Mouse (Mus musculus): Measurements from ENCODE around the gene Gaa. TPM values are rescaled to one million over a fixed set of nuclear protein-coding genes. Genes with fewer than 3 reads are reported as not detected.
"Not testable (repeated sequence)": the region's sequence is repeated elsewhere in the genome, so short reads cannot be mapped to it uniquely, and the experiment has no call there.

Gaa gene
- polyA plus RNA-seq, 1 experiment from 2014 or later, result 82.0 TPM

DNA sequence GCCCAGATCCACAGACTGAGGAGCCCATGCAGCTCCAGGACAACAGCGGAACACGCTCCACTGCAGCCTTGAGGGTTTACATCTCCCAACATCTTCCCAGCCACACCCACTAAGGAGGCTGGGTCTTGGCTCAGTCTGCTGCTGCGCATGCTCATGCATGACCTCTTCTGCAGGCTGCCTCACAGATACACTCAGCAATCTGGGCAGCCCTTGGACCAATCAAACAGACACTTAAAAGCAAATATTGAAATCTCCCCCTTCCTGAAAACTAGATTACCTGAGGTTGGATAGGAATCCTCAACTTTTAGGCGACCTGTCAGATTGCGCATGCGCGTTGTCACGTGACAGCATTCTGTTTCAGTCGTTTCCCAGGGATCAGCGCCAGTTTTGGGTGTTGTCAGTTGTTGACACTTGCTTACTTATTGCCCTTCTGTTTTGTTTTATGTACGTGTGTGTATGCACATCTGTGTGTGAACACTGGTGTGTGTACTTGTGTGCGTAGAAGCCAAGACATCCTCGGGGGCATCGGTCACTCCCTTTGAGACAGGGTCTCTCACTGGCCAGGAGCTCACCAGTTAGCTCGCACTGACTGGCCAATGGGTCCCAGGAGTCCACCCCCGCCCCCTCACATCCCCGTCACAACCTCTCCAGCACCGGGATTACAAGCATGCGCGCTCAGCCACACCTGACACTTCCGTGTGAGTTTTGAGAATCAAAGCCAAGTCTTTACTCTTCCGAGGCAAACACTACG is 8.9 kb upstream of the Gaa start:
- no peaks in the 10 kb centered on the region for H3K9me3 ChIP-seq
- H3K27me3 ChIP-seq, result no peaks in the 10 kb centered on the region
- H3K4me2 ChIP-seq, result peak overlapping the region; percentile 42
- H3K4me3 ChIP-seq, result peak overlapping the region; percentile 31
- peaks cover 3% of the 10 kb centered on the region; the same call in 1 of the 2 replicates for H3K4me1 ChIP-seq
- 57% methylated on average over 23 of the region's 23 CpGs for WGBS
- H3K9ac ChIP-seq, result peak overlapping the region; percentile 23; the same call in 1 of the 2 replicates
- peak; percentile 66; the same call in 1 of the 2 replicates for ATAC-seq (ENCODE audit: insufficient number of reproducible peaks, low FRiP score, low TSS enrichment, low read depth)
- peak overlapping the region; percentile 61 for H3K27ac ChIP-seq
- H3K36me3 ChIP-seq, result no peaks in the 10 kb centered on the region

DNA sequence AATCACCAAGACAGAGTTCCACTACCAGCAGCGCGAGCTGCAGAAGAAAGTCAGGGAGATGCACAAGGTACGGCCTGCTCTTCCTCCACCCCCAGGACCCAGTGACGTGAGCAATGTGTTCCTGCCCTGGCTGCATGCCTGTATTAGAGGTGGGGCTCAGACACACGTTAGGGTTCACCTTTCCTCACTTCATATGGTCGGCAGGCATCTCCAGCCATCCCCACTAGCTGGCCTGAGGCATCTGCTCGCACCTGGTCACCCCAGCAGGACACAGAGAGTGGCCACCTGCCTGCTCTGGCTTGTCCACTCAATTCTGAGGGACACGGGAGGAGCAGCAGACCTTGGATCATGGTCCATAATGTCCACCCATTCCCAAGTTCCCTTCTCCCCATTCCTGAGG is 7.7 kb upstream of the Gaa start:
- no peak for ATAC-seq (ENCODE audit: insufficient number of reproducible peaks, low FRiP score, low TSS enrichment, low read depth)
- no peak overlapping the region for H3K9ac ChIP-seq
- H3K27ac ChIP-seq, result no peak overlapping the region
- H3K9me3 ChIP-seq, result no peaks in the 10 kb centered on the region
- no peaks in the 10 kb centered on the region for H3K36me3 ChIP-seq
- no peak overlapping the region for H3K4me2 ChIP-seq
- no peak overlapping the region for H3K4me3 ChIP-seq
- peaks cover 3% of the 10 kb centered on the region; the same call in 1 of the 2 replicates for H3K4me1 ChIP-seq
- no peaks in the 10 kb centered on the region for H3K27me3 ChIP-seq
- 82% methylated on average over 8 of the region's 8 CpGs for WGBS

DNA sequence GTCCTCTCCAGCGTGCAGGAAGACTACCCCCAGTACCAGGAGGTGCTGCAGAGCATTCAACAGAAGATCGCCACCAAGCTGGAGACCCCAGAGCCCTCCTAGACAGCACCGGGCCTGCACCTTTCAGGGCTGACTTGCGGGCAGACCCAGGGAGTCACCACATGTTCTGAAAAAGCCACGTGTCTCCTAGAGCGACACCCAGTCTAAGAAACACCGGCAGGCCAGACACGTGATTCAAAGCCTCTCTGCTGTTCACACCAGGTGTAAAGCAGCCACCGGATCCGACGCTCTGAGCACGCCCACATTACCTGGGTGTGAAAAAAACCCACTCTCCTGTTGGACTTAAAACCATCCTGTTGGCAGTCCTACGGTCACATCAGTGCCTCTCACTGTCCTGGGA is 3.3 kb upstream of the Gaa start:
- no peaks in the 10 kb centered on the region for H3K27me3 ChIP-seq
- H3K9me3 ChIP-seq, result no peaks in the 10 kb centered on the region
- no peak overlapping the region for H3K4me2 ChIP-seq
- H3K4me3 ChIP-seq, result no peak overlapping the region
- no peak for ATAC-seq (ENCODE audit: insufficient number of reproducible peaks, low FRiP score, low TSS enrichment, low read depth)
- H3K9ac ChIP-seq, result no peak overlapping the region
- no peak overlapping the region for H3K27ac ChIP-seq
- WGBS, result 92% methylated on average over 13 of the region's 13 CpGs
- H3K36me3 ChIP-seq, result no peaks in the 10 kb centered on the region
- peaks cover 18% of the 10 kb centered on the region for H3K4me1 ChIP-seq

DNA sequence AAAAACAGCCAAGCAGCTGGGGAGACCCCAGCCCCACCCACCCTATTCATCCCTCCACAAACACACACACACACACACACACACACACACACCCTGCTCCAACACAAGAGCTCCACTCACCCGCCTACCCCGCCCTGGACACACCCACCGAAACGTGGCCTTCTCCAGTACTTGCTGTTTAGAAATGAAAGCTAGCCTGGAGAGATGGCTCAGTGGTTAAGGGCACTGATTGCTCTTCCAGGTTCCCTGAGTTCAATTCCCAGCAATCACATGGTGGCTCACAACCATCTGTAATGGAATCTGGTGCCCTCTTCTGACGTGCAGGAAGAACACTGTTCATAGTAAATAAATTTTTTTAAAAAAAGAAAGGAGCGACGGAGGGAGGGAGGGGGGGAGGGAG is 1.9 kb upstream of the Gaa start:
- Histone ChIP-seq H3K4me2 (no peak overlapping the region), H3K9me3 (no peaks in the 10 kb centered on the region), H3K27ac (no peak overlapping the region), H3K4me1 (peaks cover 23% of the 10 kb centered on the region), H3K27me3 (no peaks in the 10 kb centered on the region), H3K9ac (no peak overlapping the region), H3K36me3 (no peaks in the 10 kb centered on the region; the same call in 1 of the 2 replicates), H3K4me3 (no peak overlapping the region)
- WGBS, result 72% methylated on average over 7 of the region's 7 CpGs
- no peak for ATAC-seq (ENCODE audit: insufficient number of reproducible peaks, low FRiP score, low TSS enrichment, low read depth)

DNA sequence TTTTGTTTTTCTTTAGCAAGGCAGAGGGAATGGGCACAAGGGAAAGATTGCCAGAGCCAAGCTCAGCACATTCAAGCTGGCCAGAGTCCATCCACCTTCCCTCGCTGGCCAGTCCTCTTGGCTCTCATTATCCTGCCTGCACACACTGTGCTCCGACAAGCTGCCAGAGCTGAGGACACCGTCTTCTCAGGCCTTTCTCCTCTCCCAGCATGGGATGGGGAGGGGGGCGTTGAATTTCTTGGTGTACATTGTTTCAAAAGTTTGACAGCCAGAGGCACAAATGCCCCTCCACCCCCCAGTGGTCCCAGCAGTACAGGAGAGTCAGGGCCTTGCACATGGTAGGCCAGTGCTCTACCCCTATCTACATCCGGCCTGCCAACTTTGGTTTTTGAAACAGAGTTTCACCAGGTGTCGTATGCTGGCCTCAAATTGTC is 429 bp upstream of the Gaa start:
- H3K9ac ChIP-seq, result no peak overlapping the region
- peaks cover 23% of the 10 kb centered on the region for H3K4me1 ChIP-seq
- H3K27me3 ChIP-seq, result no peaks in the 10 kb centered on the region
- H3K4me3 ChIP-seq, result peak overlapping the region; percentile 75; the same call in 1 of the 2 replicates
- peak overlapping the region; percentile 84 for H3K4me2 ChIP-seq
- ATAC-seq (ENCODE audit: insufficient number of reproducible peaks, low FRiP score, low TSS enrichment, low read depth), result peak; percentile 22; the same call in 1 of the 2 replicates
- no peak overlapping the region for H3K27ac ChIP-seq
- peaks cover 7% of the 10 kb centered on the region for H3K36me3 ChIP-seq
- 51% methylated on average over 6 of the region's 6 CpGs for WGBS
- H3K9me3 ChIP-seq, result no peaks in the 10 kb centered on the region

DNA sequence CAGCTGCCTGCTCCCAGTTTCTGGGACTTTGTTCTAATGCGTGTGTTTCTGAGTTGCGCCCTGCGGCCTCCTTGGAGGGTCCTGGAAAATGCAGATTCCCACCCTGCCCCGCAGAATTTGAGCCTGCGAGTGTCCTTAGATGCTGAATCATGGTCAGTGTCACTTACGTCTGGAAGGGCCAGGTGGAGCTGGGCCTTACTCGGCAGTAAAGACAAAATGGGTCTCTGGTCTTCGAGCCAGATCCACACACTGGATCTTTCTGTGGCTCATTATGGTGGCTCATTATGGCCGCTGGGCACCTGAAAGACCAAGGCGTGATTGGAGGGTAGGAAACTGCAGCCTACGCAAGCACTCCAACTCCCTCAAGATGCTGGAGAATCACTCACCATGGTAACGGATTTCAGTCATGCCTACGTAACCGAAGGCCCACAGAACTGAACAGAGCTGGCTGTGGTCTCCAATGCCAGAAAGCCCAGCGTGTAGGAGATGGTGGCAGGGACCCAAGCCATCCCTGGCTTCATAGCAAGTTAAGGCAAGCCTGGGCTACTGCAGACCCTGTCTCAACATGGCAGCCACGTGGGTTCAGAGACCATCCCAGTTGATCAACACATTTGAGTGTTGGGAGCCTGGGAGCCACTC is 989 bp downstream of the Gaa start:
- peaks cover 20% of the 10 kb centered on the region for H3K36me3 ChIP-seq
- peak overlapping the region; percentile 60; the same call in 1 of the 2 replicates for H3K9ac ChIP-seq
- H3K9me3 ChIP-seq, result no peaks in the 10 kb centered on the region
- peak overlapping the region; percentile 75 for H3K4me3 ChIP-seq
- peaks cover 23% of the 10 kb centered on the region for H3K4me1 ChIP-seq
- ATAC-seq (ENCODE audit: insufficient number of reproducible peaks, low FRiP score, low TSS enrichment, low read depth), result no peak
- WGBS, result 76% methylated on average over 16 of the region's 16 CpGs
- H3K27ac ChIP-seq, result no peak overlapping the region
- H3K27me3 ChIP-seq, result no peaks in the 10 kb centered on the region
- peak overlapping the region; percentile 84 for H3K4me2 ChIP-seq

DNA sequence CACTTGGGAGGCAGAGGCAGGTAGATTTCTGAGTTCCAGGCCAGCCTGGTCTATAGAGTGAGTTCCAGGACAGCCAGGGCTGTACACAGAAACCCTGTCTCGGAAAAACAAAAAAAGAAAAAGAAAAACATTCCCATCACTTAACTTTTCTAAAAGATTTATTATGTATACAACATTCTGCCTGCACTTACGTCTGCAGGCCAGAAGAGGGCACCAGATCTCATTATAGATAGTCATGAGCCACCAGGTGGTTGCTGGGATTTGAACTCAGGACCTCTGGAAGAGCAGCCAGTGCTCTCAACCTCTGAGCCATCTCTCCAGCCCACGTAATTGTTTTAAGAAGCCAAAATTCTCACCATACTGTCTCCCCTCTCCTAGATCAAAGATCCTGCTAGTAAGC is 4.8 kb downstream of the Gaa start:
- Histone ChIP-seq H3K36me3 (peaks cover 47% of the 10 kb centered on the region), H3K4me1 (peaks cover 19% of the 10 kb centered on the region)
- H3K27ac ChIP-seq; H3K27me3 ChIP-seq; H3K9ac ChIP-seq; H3K9me3 ChIP-seq; ATAC-seq (ENCODE audit: insufficient number of reproducible peaks, low FRiP score, low TSS enrichment, low read depth); H3K4me3 ChIP-seq; H3K4me2 ChIP-seq: not testable (repeated sequence)
- WGBS, result 79% methylated on average over 3 of the region's 3 CpGs

DNA sequence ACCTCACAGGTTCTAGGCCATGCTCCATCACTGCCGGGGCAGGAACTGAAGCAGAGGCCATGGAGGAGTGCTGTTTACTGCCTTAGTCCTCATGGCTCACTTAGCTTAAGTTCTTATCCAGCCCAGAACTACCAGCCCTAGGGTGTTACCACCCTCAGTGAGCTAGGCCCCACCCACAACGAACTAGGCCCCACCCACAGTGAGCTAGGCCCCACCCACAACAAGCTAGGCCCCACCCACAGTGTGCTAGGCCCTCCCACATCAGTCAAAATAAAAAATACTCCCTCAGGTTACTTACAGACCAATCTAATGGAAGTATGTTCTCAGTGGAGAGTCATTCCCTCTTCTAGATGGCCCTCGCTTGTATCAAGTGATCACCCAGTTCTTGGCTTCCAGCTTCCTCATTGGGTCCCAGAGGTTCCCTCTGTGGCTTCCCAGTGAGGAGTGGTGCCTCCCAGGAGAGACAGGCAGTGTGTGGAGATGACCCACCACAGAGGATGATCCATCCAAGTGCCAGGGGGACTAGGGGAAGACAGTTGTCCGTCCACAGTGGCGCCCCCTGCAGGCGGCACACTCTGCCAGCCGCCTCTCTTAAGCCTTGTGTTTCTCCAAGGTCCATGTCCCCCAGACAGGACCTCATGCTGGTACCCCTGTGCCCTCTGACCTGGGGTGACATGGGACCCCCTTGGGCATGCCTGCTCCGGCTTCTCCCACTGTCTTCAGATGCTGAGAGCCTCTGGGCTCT is 5.7 kb downstream of the Gaa start:
- no peak for ATAC-seq (ENCODE audit: insufficient number of reproducible peaks, low FRiP score, low TSS enrichment, low read depth)
- no peaks in the 10 kb centered on the region for H3K27me3 ChIP-seq
- no peaks in the 10 kb centered on the region for H3K9me3 ChIP-seq
- 84% methylated on average over 8 of the region's 8 CpGs for WGBS
- H3K9ac ChIP-seq, result no peak overlapping the region
- H3K4me1 ChIP-seq, result peaks cover 12% of the 10 kb centered on the region
- H3K4me3 ChIP-seq, result no peak overlapping the region
- no peak overlapping the region for H3K4me2 ChIP-seq
- H3K27ac ChIP-seq, result no peak overlapping the region
- peaks cover 53% of the 10 kb centered on the region for H3K36me3 ChIP-seq

DNA sequence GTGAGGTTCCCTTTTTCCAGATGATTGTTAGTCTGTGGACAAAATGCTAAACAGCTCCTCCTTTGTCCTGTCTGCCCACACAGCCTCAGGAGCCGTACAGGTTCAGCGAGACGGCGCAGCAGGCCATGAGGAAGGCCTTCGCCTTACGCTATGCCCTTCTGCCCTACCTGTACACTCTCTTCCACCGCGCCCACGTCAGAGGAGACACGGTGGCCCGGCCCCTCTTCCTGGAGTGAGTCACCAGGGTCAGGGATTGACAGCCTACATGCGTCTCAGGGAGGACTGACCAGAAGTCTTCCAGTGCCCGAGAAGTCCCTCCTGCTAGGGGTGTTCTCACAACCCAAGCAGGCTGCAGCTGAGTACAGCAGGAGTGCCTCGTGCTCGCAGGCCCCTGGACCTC is 13.3 kb downstream of the Gaa start:
- WGBS, result 90% methylated on average over 15 of the region's 15 CpGs
- H3K27me3 ChIP-seq, result no peaks in the 10 kb centered on the region
- no peak overlapping the region for H3K4me3 ChIP-seq
- no peak overlapping the region for H3K27ac ChIP-seq
- no peak for ATAC-seq (ENCODE audit: insufficient number of reproducible peaks, low FRiP score, low TSS enrichment, low read depth)
- no peaks in the 10 kb centered on the region for H3K9me3 ChIP-seq
- H3K4me1 ChIP-seq, result peaks cover 3% of the 10 kb centered on the region; the same call in 1 of the 2 replicates
- H3K4me2 ChIP-seq, result no peak overlapping the region
- peaks cover 82% of the 10 kb centered on the region for H3K36me3 ChIP-seq
- no peak overlapping the region for H3K9ac ChIP-seq

DNA sequence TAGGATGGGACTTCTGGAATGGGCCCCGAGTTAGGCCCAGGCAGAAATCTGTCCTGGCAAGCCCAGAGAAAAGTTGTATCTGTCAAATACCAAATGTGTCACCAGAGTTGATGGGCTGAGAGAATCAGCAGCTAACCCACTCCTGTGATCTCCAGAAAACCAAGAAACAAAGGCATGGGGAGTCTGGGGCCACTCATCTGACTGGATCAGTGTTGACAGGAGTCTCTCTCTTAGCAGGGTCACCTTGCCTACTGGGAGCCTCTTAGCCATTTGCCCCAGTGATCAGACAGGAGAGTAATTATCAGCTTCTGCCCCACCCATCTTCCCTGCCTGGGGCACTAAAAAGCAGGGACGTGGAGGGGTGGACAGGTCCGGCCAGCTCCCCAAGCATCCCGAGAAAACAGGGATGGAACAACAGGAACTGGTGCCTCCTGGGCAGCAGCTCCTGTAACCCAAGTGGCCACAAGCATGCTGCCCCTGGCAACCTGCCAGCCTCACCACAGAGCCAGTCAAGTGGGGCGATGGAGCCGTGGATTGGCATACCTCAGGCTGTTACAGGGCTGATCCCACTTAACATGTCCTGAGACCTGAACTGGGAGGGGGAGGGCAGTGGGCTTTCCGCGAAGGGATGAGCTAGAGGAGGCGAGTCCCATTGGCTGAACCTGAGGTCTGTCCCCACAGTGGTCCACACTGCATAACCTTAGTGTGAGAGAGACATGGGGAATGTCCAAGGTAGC is 18.3 kb downstream of the Gaa start:
- peaks cover 93% of the 10 kb centered on the region for H3K36me3 ChIP-seq
- H3K4me1 ChIP-seq, result peaks cover 6% of the 10 kb centered on the region; the same call in 1 of the 2 replicates
- no peak overlapping the region for H3K4me3 ChIP-seq
- H3K27me3 ChIP-seq, result no peaks in the 10 kb centered on the region
- ATAC-seq (ENCODE audit: insufficient number of reproducible peaks, low FRiP score, low TSS enrichment, low read depth), result no peak
- H3K9me3 ChIP-seq, result no peaks in the 10 kb centered on the region
- H3K4me2 ChIP-seq, result no peak overlapping the region
- no peak overlapping the region for H3K9ac ChIP-seq
- H3K27ac ChIP-seq, result no peak overlapping the region
- 48% methylated on average over 9 of the region's 9 CpGs for WGBS

DNA sequence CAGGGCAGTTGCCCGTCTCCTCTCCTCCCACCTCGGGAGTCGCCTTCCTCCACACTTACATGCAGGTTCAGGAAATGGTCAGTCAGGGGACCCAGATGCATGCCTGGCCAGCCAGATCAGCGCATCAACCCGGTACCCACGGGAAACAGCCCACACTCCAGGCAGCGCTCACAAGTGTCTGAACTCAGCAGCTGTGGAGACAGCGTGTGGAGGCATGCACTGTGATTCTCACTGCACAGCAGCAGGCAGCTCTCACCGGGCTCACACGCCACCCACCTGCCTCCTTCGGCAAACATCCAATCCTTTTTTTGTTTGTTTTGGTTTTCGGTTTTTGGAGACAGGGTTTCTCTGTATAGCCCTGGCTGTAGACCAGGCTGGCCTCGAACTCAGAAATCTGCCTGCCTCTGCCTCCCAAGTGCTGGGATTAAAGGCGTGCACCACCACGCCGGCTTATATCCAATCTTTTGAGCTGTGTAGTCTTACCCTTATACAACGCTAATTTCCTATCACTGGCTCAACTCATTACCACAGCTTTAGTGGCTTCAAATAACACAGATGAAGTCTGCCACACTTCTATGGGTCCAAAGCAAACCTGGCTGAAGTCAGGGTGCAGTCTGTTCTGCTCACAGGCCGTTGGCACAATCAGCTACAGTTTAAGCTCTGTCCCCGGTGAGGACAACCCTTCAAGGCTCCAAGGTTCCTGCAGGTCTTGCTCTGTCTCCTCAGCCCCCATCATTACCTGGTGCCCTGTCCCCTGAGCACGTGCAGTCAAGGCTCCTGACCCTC is 19.7 kb downstream of the Gaa start:
- no peak for ATAC-seq (ENCODE audit: insufficient number of reproducible peaks, low FRiP score, low TSS enrichment, low read depth)
- Histone ChIP-seq H3K9me3 (no peaks in the 10 kb centered on the region), H3K4me2 (no peak overlapping the region), H3K27me3 (no peaks in the 10 kb centered on the region), H3K36me3 (peaks cover 94% of the 10 kb centered on the region), H3K27ac (no peak overlapping the region), H3K4me1 (peaks cover 6% of the 10 kb centered on the region; the same call in 1 of the 2 replicates), H3K4me3 (no peak overlapping the region), H3K9ac (no peak overlapping the region)
- WGBS, result 80% methylated on average over 20 of the region's 20 CpGs
